In genomic region chr12:112743168-112743975, GRCm38 (mm10) we compare ENCODE assay signal across 1 mouse cellular context.
TF ChIP-seq lines count a peak whose summit lies in the region.

No protein-coding gene starts in this region.

TF ChIP-seq in CH12.LX, 34 proteins besides CTCF, POLR2A, EP300 and RAD21:
- TF ChIP-seq MAX (IDR thresholded peaks at IDR 0.05; ENCODE audit: low read length) (peak; percentile 95), ETS1 (conservative IDR thresholded peaks at IDR 0.05; ENCODE audit: low read depth, low read length) (peak; percentile 50; the same call in 1 of the 2 replicates), KAT2A (IDR thresholded peaks at IDR 0.05; ENCODE audit: insufficient replicate concordance, low read length) (no peak), HCFC1 (IDR thresholded peaks at IDR 0.05; ENCODE audit: low read depth, low read length) (no peak; the same call in 1 of the 2 replicates), MXI1 (IDR thresholded peaks at IDR 0.05; ENCODE audit: low read depth, low read length) (no peak; the same call in none of the 2 replicates), JUN (IDR thresholded peaks at IDR 0.05; ENCODE audit: insufficient read depth, low read depth, low read length) (no peak), ZKSCAN1 (IDR thresholded peaks at IDR 0.05; ENCODE audit: borderline replicate concordance, low read depth, low read length) (no peak), GABPA (IDR thresholded peaks at IDR 0.05; ENCODE audit: insufficient replicate concordance, low read depth, low read length) (no peak), MEF2A (IDR thresholded peaks at IDR 0.05; ENCODE audit: borderline replicate concordance, low read depth, low read length) (no peak; the same call in 1 of the 2 replicates), TBP (conservative IDR thresholded peaks at IDR 0.05; ENCODE audit: low read depth, low read length) (peak; percentile 32; the same call in 1 of the 2 replicates), NRF1 (IDR thresholded peaks at IDR 0.05; ENCODE audit: low read depth, low read length) (no peak), ELF1 (IDR thresholded peaks at IDR 0.05; ENCODE audit: low read depth, low read length) (no peak; the same call in 1 of the 2 replicates), CHD1 (IDR thresholded peaks at IDR 0.05; ENCODE audit: low read depth, low read length) (peak; percentile 91; the same call in 1 of the 2 replicates), SMC3 (IDR thresholded peaks at IDR 0.05; ENCODE audit: low read depth, low read length) (peak; percentile 42), NELFE (IDR thresholded peaks at IDR 0.05; ENCODE audit: low read depth, low read length) (peak; percentile 47; the same call in 1 of the 2 replicates), SIN3A (IDR thresholded peaks at IDR 0.05; ENCODE audit: low read length) (peak; percentile 68; the same call in 1 of the 2 replicates), MAFK (IDR thresholded peaks at IDR 0.05; ENCODE audit: insufficient replicate concordance, low read length) (no peak), BHLHE40 (IDR thresholded peaks at IDR 0.05; ENCODE audit: low read depth, low read length) (peak; percentile 95), MAZ (IDR thresholded peaks at IDR 0.05; ENCODE audit: low read depth, low read length) (no peak), MYC (IDR thresholded peaks at IDR 0.05; ENCODE audit: low read depth, low read length) (peak; percentile 38; the same call in 1 of the 2 replicates), TCF12 (IDR thresholded peaks at IDR 0.05; ENCODE audit: low read depth, low read length) (peak; percentile 52), PAX5 (IDR thresholded peaks at IDR 0.05; ENCODE audit: low read length) (no peak), UBTF (IDR thresholded peaks at IDR 0.05; ENCODE audit: low read depth, low read length) (no peak), POLR2AphosphoS2 (IDR thresholded peaks at IDR 0.05; ENCODE audit: low read depth, low read length) (no peak), CHD2 (IDR thresholded peaks at IDR 0.05; ENCODE audit: low read length) (no peak), JUND (conservative IDR thresholded peaks at IDR 0.05; ENCODE audit: low read depth, low read length) (no peak), ZC3H11A (IDR thresholded peaks at IDR 0.05; ENCODE audit: low read depth, low read length) (no peak), IRF4 (IDR thresholded peaks at IDR 0.05; ENCODE audit: low read depth, low read length) (peak; percentile 38; the same call in 1 of the 2 replicates), RCOR1 (conservative IDR thresholded peaks at IDR 0.05; ENCODE audit: low read depth, low read length) (no peak), USF2 (conservative IDR thresholded peaks at IDR 0.05; ENCODE audit: low read depth, low read length) (peak; percentile 96), ZMIZ1 (IDR thresholded peaks at IDR 0.05; ENCODE audit: low read depth, low read length) (0 out of 2 replicates have a peak, but pooled peaks have one; percentile 36), USF1 (IDR thresholded peaks at IDR 0.05; ENCODE audit: low read depth, low read length) (peak; percentile 92)
TF ChIP-seq in CH12.LX: peak in this region for 14.
